Mouse (Mus musculus) stomach, embryonic 14.5 days (tissue): Measurements from ENCODE around the gene Prickle2. TPM values are rescaled to one million over a fixed set of nuclear protein-coding genes. Genes with fewer than 3 reads are reported as not detected.

Experiments used
- ATAC-seq: fragments of 200-750 bp; cut with Nextera tagmentation; 2 replicates; pipeline ENCODE4 v1.8.0; 2017; ENCODE audit warnings: low read depth, moderate TSS enrichment; ENCODE audit not compliant: insufficient number of reproducible peaks, insufficient read depth, low FRiP score
- H3K27ac ChIP-seq: fragments of 300-500 bp; sonication (generic); 2 replicates; pipeline ENCODE4 v1.5.1; 2014; ENCODE audit warnings: mild to moderate bottlenecking, low read length, moderate library complexity, mixed read lengths
- H3K27me3 ChIP-seq: fragments of 300-500 bp; sonication (generic); 2 replicates; pipeline ENCODE4 v1.6.1; 2014; ENCODE audit warnings: low read length, control low read depth, mixed read lengths; ENCODE audit not compliant: control insufficient read depth, insufficient read depth
- H3K36me3 ChIP-seq: fragments of 300-500 bp; sonication (generic); 2 replicates; pipeline ENCODE4 v1.6.1; 2014; ENCODE audit warnings: mild to moderate bottlenecking, control low read depth, low read length, moderate library complexity, mixed read lengths; ENCODE audit not compliant: control insufficient read depth, insufficient read depth
- H3K4me1 ChIP-seq: fragments of 300-500 bp; sonication (generic); 2 replicates; pipeline ENCODE4 v1.6.1; 2014; ENCODE audit warnings: low read length, control low read depth, mixed read lengths; ENCODE audit not compliant: control insufficient read depth, insufficient read depth
- H3K4me2 ChIP-seq: fragments of 300-500 bp; sonication (generic); replicated peaks from 2 replicates; pipeline ENCODE4 v1.6.1; 2014; ENCODE audit warnings: low read depth, low read length, control low read depth
- H3K4me3 ChIP-seq: fragments of 300-500 bp; sonication (generic); 2 replicates; pipeline ENCODE4 v1.5.1; 2014; ENCODE audit warnings: low read depth, low read length, control low read depth
- H3K9ac ChIP-seq: fragments of 300-500 bp; sonication (generic); replicated peaks from 2 replicates; pipeline ENCODE4 v1.6.1; 2014; ENCODE audit warnings: low read depth, mild to moderate bottlenecking, control low read depth, low read length, moderate library complexity, mixed read lengths
- H3K9me3 ChIP-seq: fragments of 300-500 bp; sonication (generic); 2 replicates; pipeline ENCODE4 v1.6.1; 2016; ENCODE audit warnings: low read depth, low read length, control low read depth; ENCODE audit not compliant: control insufficient read depth
- WGBS: fragments of 180-500 bp; shearing (Covaris S2); extraction: QIAGEN DNeasy Blood & Tissue Kit; methylation state at CpG from one replicate; pipeline ENCODE4 v1.1.7; 2014; 5-methylcytosine and 5-hydroxymethylcytosine counted together
- polyA plus RNA-seq: library from polyadenylated mRNA; unstranded; fragments of >200 nt; fragmentation: Nextera tagmentation; extraction: Ambion mirVana; gene quantifications from 2 replicates; pipeline ENCODE4 v1.2.1, GENCODE M21; 2014

The Prickle2 gene
- polyA plus RNA-seq, 1 experiment from 2014 or later, result 13.4 TPM

DNA sequence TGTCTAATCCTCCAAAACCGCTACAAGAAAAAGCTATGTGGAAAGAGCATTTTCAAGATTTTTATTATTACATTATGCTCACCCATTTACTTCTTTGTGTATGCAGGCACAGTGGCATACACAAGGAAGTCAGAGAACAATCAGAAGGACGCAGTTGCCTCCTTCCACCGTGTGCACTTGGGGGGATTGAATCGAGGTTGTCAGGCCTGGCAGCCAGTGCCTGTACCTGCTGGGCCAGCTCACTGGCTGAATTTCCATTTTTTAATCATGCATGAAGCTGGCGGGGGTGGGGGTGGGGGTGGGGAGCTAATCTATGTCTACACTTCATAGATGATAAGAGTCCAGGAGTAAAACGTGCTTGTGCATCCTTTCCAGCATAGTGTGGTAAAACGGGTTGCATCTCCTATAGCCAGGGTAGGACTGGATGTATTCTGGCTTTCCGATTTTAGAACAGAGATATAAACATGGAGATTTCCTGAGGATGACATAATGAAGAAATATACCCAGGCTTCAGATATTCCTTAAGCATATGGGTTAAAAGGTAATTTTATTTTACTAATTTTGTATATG, 78.8 kb downstream of the Prickle2 start:
- Histone ChIP-seq H3K4me1 (no peaks in the 10 kb centered on the region), H3K27ac (no peak overlapping the region), H3K4me3 (no peak overlapping the region), H3K36me3 (no peaks in the 10 kb centered on the region), H3K4me2 (no peak overlapping the region), H3K9me3 (no peaks in the 10 kb centered on the region), H3K9ac (no peak overlapping the region), H3K27me3 (no peaks in the 10 kb centered on the region)
- no peak for ATAC-seq
- WGBS, result 70% methylated on average over 8 of the region's 8 CpGs

DNA sequence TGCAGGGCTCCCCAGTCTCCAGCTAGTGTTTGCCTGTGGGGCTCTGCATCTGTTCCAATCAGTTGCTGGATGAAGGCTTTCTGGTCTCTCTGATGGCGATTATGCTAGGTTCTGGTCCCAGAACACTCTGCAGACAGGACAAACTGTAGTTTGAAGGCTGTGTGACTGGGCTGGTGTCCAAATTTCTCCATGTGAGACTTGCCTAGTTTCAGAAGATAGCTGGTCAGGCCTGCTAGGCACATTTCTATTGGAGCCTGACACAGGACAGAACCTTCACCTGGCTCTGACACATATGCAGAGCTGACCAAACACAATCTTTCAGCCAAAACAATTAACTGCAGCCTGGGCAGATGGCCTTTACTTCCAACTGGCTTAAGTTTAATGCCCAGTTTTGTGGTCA, 80.0 kb downstream of the Prickle2 start:
- Histone ChIP-seq H3K9me3 (no peaks in the 10 kb centered on the region), H3K27ac (no peak overlapping the region), H3K4me2 (no peak overlapping the region), H3K4me1 (no peaks in the 10 kb centered on the region), H3K9ac (no peak overlapping the region), H3K27me3 (no peaks in the 10 kb centered on the region), H3K36me3 (no peaks in the 10 kb centered on the region), H3K4me3 (no peak overlapping the region)
- 60% methylated on average over 1 of the region's 1 CpGs for WGBS
- ATAC-seq, result no peak

DNA sequence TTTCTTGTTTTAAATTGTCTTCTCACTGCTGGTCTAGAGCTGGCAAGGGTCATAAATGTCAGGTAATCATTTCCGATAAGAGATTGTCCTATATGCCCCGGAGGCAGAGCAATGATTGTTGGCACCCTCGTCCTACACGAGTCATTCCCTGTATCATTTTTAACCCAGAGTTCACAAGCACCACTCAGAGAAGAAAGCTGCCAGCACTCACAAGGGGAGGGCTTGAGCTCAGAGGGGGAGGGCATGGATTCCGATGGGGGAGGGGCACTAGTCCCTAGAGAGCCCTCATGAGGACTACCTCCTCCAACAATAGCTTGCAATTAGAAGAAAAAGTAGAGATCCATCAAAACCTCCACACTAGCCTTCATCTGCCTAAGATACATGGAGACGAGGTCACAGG, 81.6 kb downstream of the Prickle2 start:
- Histone ChIP-seq H3K4me1 (no peaks in the 10 kb centered on the region), H3K27ac (no peak overlapping the region), H3K27me3 (no peaks in the 10 kb centered on the region), H3K36me3 (no peaks in the 10 kb centered on the region), H3K4me3 (no peak overlapping the region), H3K4me2 (no peak overlapping the region), H3K9ac (no peak overlapping the region), H3K9me3 (no peaks in the 10 kb centered on the region)
- WGBS, result 62% methylated on average over 6 of the region's 6 CpGs
- no peak for ATAC-seq

DNA sequence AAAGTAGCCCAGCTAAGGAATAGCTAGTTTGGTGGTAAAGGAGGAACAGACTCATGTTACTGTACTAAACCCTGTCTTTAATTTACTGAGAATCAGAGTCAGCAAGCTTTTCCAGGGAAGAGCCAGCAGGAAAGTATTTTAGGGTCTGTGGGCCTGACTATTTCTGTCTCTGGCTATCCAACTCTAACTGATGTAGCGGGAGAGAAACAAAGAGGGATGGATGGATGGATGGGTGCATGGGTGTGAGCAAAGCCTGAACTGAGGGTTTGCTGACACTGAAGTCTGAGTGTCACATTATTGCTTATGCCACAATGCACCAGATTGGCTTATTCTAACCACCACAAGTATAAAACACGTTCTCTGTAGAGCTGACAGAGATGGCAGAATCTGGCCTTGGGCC, 88.8 kb downstream of the Prickle2 start:
- H3K4me3 ChIP-seq, result no peak overlapping the region

DNA sequence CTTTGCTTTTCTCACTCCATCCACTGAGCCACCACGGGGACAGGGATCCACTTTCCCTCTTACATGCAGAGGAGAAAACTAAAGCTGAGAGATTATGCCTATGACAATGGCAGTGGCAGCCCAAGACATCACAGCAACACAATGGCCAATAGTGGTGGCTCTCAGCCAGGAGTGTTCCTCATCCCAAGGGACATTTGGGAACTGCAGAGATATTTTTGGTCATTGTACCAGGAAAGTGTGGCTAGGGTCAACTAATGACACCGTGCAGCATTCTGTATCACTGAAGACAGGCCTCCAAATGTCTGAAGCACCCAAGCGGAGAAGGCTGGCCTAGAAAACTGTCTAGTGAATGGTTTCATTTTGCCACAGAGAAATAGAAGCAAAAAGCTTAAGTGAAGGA, 91.2 kb downstream of the Prickle2 start:
- Histone ChIP-seq H3K27ac (no peak overlapping the region), H3K9ac (no peak overlapping the region), H3K4me2 (no peak overlapping the region), H3K4me3 (no peak overlapping the region), H3K9me3 (no peaks in the 10 kb centered on the region), H3K4me1 (no peaks in the 10 kb centered on the region), H3K36me3 (no peaks in the 10 kb centered on the region), H3K27me3 (no peaks in the 10 kb centered on the region)
- 82% methylated on average over 3 of the region's 3 CpGs for WGBS
- no peak for ATAC-seq

More for the DNA sequence above, 88.8 kb downstream of the Prickle2 start:
- no peaks in the 10 kb centered on the region for H3K36me3 ChIP-seq
- H3K27ac ChIP-seq, result no peak overlapping the region
- no peak for ATAC-seq
- no peak overlapping the region for H3K9ac ChIP-seq
- WGBS, result 74% methylated on average over 2 of the region's 2 CpGs
- H3K9me3 ChIP-seq, result no peaks in the 10 kb centered on the region
- no peaks in the 10 kb centered on the region for H3K27me3 ChIP-seq
- H3K4me2 ChIP-seq, result no peak overlapping the region
- H3K4me1 ChIP-seq, result no peaks in the 10 kb centered on the region

DNA sequence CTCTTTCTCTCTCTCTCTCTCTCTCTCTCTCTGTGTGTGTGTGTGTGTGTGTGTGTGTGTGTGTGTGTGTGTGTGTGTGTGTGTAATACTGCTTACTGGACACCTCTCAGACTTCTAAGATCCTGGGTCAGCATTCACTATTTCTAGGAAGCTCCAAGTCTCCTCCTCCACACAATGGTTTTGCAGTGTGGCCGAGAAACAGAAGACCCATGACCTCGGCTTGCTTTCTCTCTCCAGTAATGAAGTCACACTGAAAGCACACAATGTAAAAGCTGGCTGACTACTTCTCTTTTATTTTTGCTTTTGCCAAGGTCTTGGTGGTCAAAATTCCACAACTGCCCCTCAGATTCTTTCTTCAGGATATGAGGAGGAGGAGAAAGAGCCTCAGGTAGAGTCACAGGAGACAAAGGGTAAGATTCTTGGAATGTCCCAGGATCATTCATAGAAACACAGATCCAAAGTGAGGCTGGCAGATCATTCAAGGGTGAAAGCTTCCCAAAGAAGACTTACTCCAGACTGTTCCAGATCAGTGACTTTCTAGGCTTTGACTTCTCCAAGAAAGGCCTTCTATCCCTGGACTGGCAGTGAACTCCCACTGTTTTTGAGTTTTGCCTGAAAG, 93.7 kb downstream of the Prickle2 start:
- WGBS, result 52% methylated on average over 2 of the region's 2 CpGs
- no peak overlapping the region for H3K4me3 ChIP-seq
- ATAC-seq, result no peak

DNA sequence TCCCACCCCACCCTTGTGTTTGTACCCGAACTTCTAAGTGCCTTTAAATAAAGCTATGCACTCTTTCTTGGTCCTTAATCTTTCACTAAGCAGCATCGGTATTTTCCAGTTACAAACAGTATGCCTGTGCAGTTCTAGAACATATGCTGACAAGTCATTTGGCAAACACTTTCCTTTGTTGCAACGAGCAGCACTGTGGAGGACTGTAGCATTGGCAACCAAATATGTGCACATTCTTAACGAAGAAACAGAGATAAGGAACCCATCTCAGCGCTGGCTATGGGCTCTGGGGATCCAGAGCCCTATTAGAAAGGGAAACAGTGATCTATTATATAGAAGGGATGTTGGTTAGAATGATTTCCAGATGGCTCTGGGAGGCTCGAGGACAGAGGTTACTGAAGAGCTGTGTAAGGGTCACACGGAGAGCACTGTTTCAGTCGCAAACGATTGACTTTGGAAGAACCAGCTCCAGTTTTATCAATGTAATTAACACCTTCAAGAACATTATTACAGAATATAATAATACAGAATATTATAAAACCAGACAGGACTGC, 96.2 kb downstream of the Prickle2 start:
- 42% methylated on average over 9 of the region's 9 CpGs for whole genome bisulfite sequencing
- H3K9ac ChIP-seq, result no peak overlapping the region
- ATAC-seq, result peak; percentile 28; the same call in 1 of the 2 replicates
- H3K27ac ChIP-seq, result peak overlapping the region; percentile 18; the same call in 1 of the 2 replicates
- no peaks in the 10 kb centered on the region for H3K9me3 ChIP-seq
- H3K27me3 ChIP-seq, result no peaks in the 10 kb centered on the region
- no peaks in the 10 kb centered on the region for H3K36me3 ChIP-seq
- no peak overlapping the region for H3K4me3 ChIP-seq
- no peak overlapping the region for H3K4me2 ChIP-seq
- peaks cover 24% of the 10 kb centered on the region for H3K4me1 ChIP-seq

More for the DNA sequence above, 93.7 kb downstream of the Prickle2 start:
- no peak overlapping the region for H3K4me2 ChIP-seq
- no peaks in the 10 kb centered on the region for H3K9me3 ChIP-seq
- H3K36me3 ChIP-seq, result no peaks in the 10 kb centered on the region
- H3K27ac ChIP-seq, result no peak overlapping the region
- H3K4me1 ChIP-seq, result peaks cover 17% of the 10 kb centered on the region
- no peak overlapping the region for H3K9ac ChIP-seq
- no peaks in the 10 kb centered on the region for H3K27me3 ChIP-seq

DNA sequence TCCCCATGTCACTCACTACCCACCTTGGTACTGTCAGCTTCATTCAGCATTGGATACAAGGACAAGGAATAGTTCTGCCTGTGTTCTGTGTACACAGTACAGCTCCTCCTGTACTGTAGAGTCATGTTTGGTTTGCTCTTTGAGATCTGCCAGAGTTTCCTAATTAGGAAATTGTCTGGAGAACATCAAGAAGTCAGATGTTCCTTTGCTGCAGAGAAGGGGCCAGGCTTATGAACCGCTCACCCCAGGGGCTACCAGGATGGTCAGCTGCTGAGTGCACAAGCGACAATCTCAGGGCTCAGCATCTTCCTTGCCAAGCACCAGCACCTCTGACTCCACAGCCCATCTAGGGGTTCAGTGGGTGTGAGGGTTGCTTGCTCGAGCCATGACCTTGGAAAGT, 96.9 kb downstream of the Prickle2 start:
- peaks cover 24% of the 10 kb centered on the region for H3K4me1 ChIP-seq
- no peaks in the 10 kb centered on the region for H3K9me3 ChIP-seq
- no peak overlapping the region for H3K9ac ChIP-seq
- 74% methylated on average over 3 of the region's 3 CpGs for WGBS
- H3K27ac ChIP-seq, result peak overlapping the region; percentile 18; the same call in 1 of the 2 replicates
- ATAC-seq, result no peak
- H3K36me3 ChIP-seq, result no peaks in the 10 kb centered on the region
- no peak overlapping the region for H3K4me2 ChIP-seq
- no peaks in the 10 kb centered on the region for H3K27me3 ChIP-seq
- no peak overlapping the region for H3K4me3 ChIP-seq
